Mouse (Mus musculus) stomach, postnatal 0 days (tissue): Measurements from ENCODE around the gene Trappc11. TPM values are rescaled to one million over a fixed set of nuclear protein-coding genes. Genes with fewer than 3 reads are reported as not detected.

ENCODE experiments used
- ATAC-seq: fragments of 200-750 bp; cut with Nextera tagmentation; 2 replicates; pipeline ENCODE4 v1.8.0; 2017; ENCODE audit not compliant: low FRiP score, low TSS enrichment
- DNase-seq: peaks from one replicate; pipeline ENCODE4 v3.0.0-alpha.2; 2016; ENCODE audit warnings: low spot score
- H3K27ac ChIP-seq: fragments of 300-500 bp; sonication (generic); replicated peaks from 2 replicates; pipeline ENCODE4 v1.5.1; 2014; ENCODE audit warnings: mild to moderate bottlenecking, control low read depth
- H3K27me3 ChIP-seq: fragments of 300-500 bp; sonication (generic); 2 replicates; pipeline ENCODE4 v1.6.1; 2014; ENCODE audit warnings: low read length; ENCODE audit not compliant: control insufficient read depth, insufficient read depth
- H3K36me3 ChIP-seq: fragments of 300-500 bp; sonication (generic); 2 replicates; pipeline ENCODE4 v1.6.1; 2014; ENCODE audit warnings: low read length, mixed read lengths; ENCODE audit not compliant: control insufficient read depth, insufficient read depth
- H3K4me1 ChIP-seq: fragments of 300-500 bp; sonication (generic); replicated peaks from 2 replicates; pipeline ENCODE4 v1.6.1; 2014; ENCODE audit warnings: antibody characterized with exemption; ENCODE audit not compliant: control insufficient read depth, insufficient read depth
- H3K4me2 ChIP-seq: fragments of 300-500 bp; sonication (generic); replicated peaks from 2 replicates; pipeline ENCODE4 v1.6.1; 2014; ENCODE audit warnings: low read depth, mild to moderate bottlenecking, control low read depth, moderate library complexity
- H3K4me3 ChIP-seq: fragments of 300-500 bp; sonication (generic); 2 replicates; pipeline ENCODE4 v1.5.1; 2014; ENCODE audit warnings: low read depth, low read length, control low read depth
- H3K9ac ChIP-seq: fragments of 300-500 bp; sonication (generic); 2 replicates; pipeline ENCODE4 v1.6.1; 2014; ENCODE audit warnings: mild to moderate bottlenecking, low read length, control low read depth, mixed read lengths
- H3K9me3 ChIP-seq: fragments of 300-500 bp; sonication (generic); 2 replicates; pipeline ENCODE4 v1.6.1; 2016; ENCODE audit warnings: low read length; ENCODE audit not compliant: control insufficient read depth
- CTCF ChIP-seq: IDR thresholded peaks from 2 replicates; pipeline ENCODE4 v1.5.1; 2016; ENCODE audit warnings: antibody characterized with exemption, low read depth, mild to moderate bottlenecking, moderate library complexity
- EP300 ChIP-seq: optimal IDR thresholded peaks from 2 replicates; pipeline ENCODE3; 2016; ENCODE audit warnings: antibody characterized with exemption
- WGBS: fragments of 180-500 bp; shearing (Covaris S2); extraction: QIAGEN DNeasy Blood & Tissue Kit; methylation state at CpG from one replicate; pipeline ENCODE4 v1.1.7; 2014; 5-methylcytosine and 5-hydroxymethylcytosine counted together
- polyA plus RNA-seq: library from polyadenylated mRNA; unstranded; fragments of >200 nt; fragmentation: Nextera tagmentation; extraction: Ambion mirVana; gene quantifications from 2 replicates; pipeline ENCODE4 v1.2.1, GENCODE M21; 2015

The Trappc11 gene
- 14.8 and 14.9 TPM in 2 replicates for polyA plus RNA-seq

DNA sequence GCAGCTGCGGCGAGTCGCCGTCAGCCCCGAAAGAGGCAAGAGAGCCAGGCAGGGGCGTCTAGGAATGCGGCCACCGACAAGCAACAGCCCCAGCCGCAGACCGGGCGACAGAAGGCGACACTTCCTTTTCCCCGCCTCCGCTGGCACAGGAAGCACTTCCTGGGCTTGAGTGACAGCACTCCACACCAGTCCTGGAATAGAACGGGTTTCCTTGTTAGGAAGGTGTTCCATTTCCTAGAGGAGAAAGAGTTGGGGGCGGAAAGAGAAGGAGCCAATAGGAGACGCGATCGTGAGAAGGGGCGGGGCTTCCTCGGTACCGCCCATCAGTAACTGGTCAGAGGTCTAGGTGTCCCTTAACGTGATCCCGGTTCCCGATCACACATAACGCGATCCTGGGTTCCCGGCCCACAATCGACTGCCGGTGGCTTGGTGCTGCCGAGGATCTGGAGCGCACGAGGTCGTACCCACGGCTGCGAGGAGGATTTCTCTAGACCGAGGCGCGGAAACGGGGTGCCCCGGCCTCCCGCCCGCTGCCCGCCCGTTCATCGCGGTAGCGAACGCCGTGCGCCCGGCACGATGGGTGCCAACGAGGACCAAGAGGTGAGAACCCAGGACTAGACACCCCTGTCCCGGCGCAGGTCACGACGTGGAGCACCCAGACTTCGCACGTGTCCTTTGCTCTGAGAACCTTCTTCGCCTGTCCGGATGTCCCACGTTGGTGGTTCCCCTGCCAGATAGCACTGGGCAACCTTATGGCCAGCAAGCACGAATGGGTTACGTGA is at the start of gene Trappc11, which contains the start of gene Rwdd4a:
Trappc11 (minus strand) TSS at position 127 of the 782 bp plus-strand sequence.
Rwdd4a (plus strand) TSS at position 321 of the 782 bp plus-strand sequence.
- peaks cover 7% of the 10 kb centered on the region; the same call in 1 of the 2 replicates for H3K36me3 ChIP-seq
- H3K4me2 ChIP-seq, result peak within 1 kb of the TSS; percentile 95
- peak within 1 kb of the TSS; percentile 94 for H3K9ac ChIP-seq
- no peaks in the 10 kb centered on the region for H3K4me1 ChIP-seq
- WGBS, result under 1% methylated on average over 65 of the region's 65 CpGs
- TF ChIP-seq EP300, result no peak
- no peak for TF ChIP-seq CTCF
- H3K27me3 ChIP-seq, result no peaks in the 10 kb centered on the region
- H3K9me3 ChIP-seq, result no peaks in the 10 kb centered on the region
- peak within 1 kb of the TSS; percentile 85 for H3K27ac ChIP-seq
- peak within 1 kb of the TSS; percentile 79 for H3K4me3 ChIP-seq
- DNase-seq, result peak; percentile 96
- peak; percentile 100 for ATAC-seq

GRCm38 (mm10) chr8:47581454-47581853 is 48.2 kb upstream of the Trappc11 start:
- Histone ChIP-seq H3K27me3 (no peaks in the 10 kb centered on the region), H3K9ac (no peak overlapping the region), H3K4me2 (no peak overlapping the region), H3K36me3 (no peaks in the 10 kb centered on the region), H3K4me3 (no peak overlapping the region), H3K4me1 (no peaks in the 10 kb centered on the region), H3K27ac (no peak overlapping the region), H3K9me3 (no peaks in the 10 kb centered on the region)
- 82% methylated on average over 7 of the region's 7 CpGs for WGBS
- DNase-seq (no peak), ATAC-seq (no peak)
- TF ChIP-seq CTCF (no peak), EP300 (no peak)

GRCm38 (mm10) chr8:47573482-47573881 is 40.2 kb upstream of the Trappc11 start:
- Histone ChIP-seq H3K9me3 (no peaks in the 10 kb centered on the region), H3K4me1 (no peaks in the 10 kb centered on the region), H3K9ac (no peak overlapping the region), H3K27me3 (no peaks in the 10 kb centered on the region), H3K27ac (no peak overlapping the region), H3K4me2 (no peak overlapping the region), H3K36me3 (no peaks in the 10 kb centered on the region), H3K4me3 (no peak overlapping the region)
- WGBS, result 86% methylated on average over 7 of the region's 7 CpGs
- TF ChIP-seq EP300 (no peak), CTCF (no peak)
- no peak for DNase-seq
- ATAC-seq, result no peak

DNA sequence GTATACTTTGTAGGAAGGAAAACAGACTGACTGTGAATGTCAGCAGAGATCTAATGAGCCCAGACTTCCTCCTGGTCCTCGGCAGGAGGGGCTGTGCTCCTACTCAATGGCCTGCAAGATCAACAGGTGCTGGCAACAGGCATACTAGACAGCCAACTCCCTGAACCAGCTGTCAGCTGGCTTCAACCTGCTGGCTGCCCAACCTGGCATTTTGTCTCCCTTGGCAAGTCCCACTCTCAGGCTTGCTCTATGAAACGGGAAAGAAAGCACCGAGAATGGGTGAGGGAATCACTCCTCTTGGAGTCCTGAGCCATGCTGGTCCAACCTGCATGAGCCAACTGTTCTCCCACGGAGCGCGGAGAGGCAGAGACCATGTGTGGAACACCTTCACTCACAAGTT is 36.9 kb upstream of the Trappc11 start:
- Histone ChIP-seq H3K36me3 (no peaks in the 10 kb centered on the region), H3K27me3 (no peaks in the 10 kb centered on the region), H3K4me2 (no peak overlapping the region), H3K9ac (no peak overlapping the region), H3K9me3 (no peaks in the 10 kb centered on the region), H3K27ac (no peak overlapping the region), H3K4me3 (no peak overlapping the region), H3K4me1 (no peaks in the 10 kb centered on the region)
- ATAC-seq (no peak), DNase-seq (no peak)
- WGBS, result 89% methylated on average over 6 of the region's 6 CpGs
- no peak for TF ChIP-seq CTCF
- TF ChIP-seq EP300, result no peak

- TF ChIP-seq EP300 (no peak), CTCF (no peak)
Observed at GRCm38 (mm10) chr8:47568098-47568497, 34.8 kb upstream of the Trappc11 start.

DNA sequence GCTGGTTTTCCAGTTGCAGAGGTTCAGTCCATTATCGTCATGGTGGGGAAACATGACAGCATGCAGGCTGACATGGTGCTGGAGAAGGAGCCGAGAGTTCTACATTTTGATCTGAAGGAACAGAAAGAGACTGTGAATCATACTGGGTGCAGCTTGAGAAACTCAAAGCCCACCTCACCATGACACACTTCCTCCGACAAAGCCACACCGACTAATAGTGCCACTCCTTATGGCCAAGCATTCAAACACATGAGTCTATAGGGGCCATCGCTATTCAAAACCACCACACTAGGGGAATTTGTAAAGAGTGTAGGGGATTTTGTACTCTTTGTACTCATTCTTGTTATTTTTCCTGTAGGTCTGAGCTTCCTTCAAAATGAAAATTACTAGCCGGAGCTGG is 33.3 kb upstream of the Trappc11 start:
- Histone ChIP-seq H3K9ac (no peak overlapping the region), H3K9me3 (no peaks in the 10 kb centered on the region), H3K36me3 (no peaks in the 10 kb centered on the region), H3K4me3 (no peak overlapping the region), H3K4me2 (no peak overlapping the region), H3K4me1 (no peaks in the 10 kb centered on the region), H3K27ac (no peak overlapping the region), H3K27me3 (no peaks in the 10 kb centered on the region)
- DNase-seq, result no peak
- ATAC-seq, result no peak
- 91% methylated on average over 6 of the region's 6 CpGs for WGBS
- no peak for TF ChIP-seq CTCF
- no peak for TF ChIP-seq EP300

More at GRCm38 (mm10) chr8:47568098-47568497, 34.8 kb upstream of the Trappc11 start:
- no peak for DNase-seq
- H3K4me2 ChIP-seq, result no peak overlapping the region
- H3K4me1 ChIP-seq, result no peaks in the 10 kb centered on the region
- H3K36me3 ChIP-seq, result no peaks in the 10 kb centered on the region
- WGBS, result 51% methylated on average over 5 of the region's 5 CpGs
- H3K9ac ChIP-seq, result no peak overlapping the region
- H3K4me3 ChIP-seq, result no peak overlapping the region
- H3K9me3 ChIP-seq, result no peaks in the 10 kb centered on the region
- no peaks in the 10 kb centered on the region for H3K27me3 ChIP-seq
- H3K27ac ChIP-seq, result no peak overlapping the region
- ATAC-seq, result no peak
